Mouse (Mus musculus) left cerebral cortex, postnatal 10 days (tissue): ENCODE results near the gene Dus3l. TPM values are rescaled to one million over a fixed set of nuclear protein-coding genes. Genes with fewer than 3 reads are reported as not detected.

Experiments used
- DNase-seq, 2 experiments: peaks; one replicate each; pipeline ENCODE4 v3.0.0; 2021 to 2022; ENCODE audit warnings: low spot score in 2 of 2, mixed read lengths in 1 of 2; ENCODE audit errors: extremely low spot score in 1 of 2
- intact Hi-C: fragments of 180-260 bp; cut with DNase I; formaldehyde crosslinking; loops from one replicate; pipeline ENCODE4 v1.15.1; 2025
- total RNA-seq, 2 experiments: library from RNA; stranded (reverse); gene quantifications; 2 replicates each; pipeline ENCODE4 v1.2.3; 2021

The Dus3l gene
- total RNA-seq, 2 experiments from 2014 or later: 75.4 to 76.4 TPM

- DNase-seq: peak in 1 of 2 experiments; percentile 75
- intact Hi-C loops: no loop called here
Observed at GRCm38 (mm10) chr17:56751404-56752072, 13.0 kb upstream of the Dus3l start.

GRCm38 (mm10) chr17:56753452-56753851 is 11.1 kb upstream of the Dus3l start:
- no peak for DNase-seq
- intact Hi-C loops: no loop called here

GRCm38 (mm10) chr17:56754271-56755185 is 10.0 kb upstream of the Dus3l start:
- intact Hi-C loops: no loop called here
- DNase-seq: no peak

GRCm38 (mm10) chr17:56756703-56757399 is 7.7 kb upstream of the Dus3l start:
- DNase-seq: no peak
- intact Hi-C loops: no loop called here

- DNase-seq: peak in 1 of 2 experiments; percentile 82
- intact Hi-C loops: no loop called here
Observed at GRCm38 (mm10) chr17:56757416-56758123, 7.0 kb upstream of the Dus3l start, which contains the start of gene Nrtn. Gene Nrtn (minus strand): TSS chr17:56757530.

- peak in 1 of 2 experiments; percentile 84 for DNase-seq
- intact Hi-C loops: no loop called here
Observed at GRCm38 (mm10) chr17:56758132-56758531, 6.4 kb upstream of the Dus3l start.

- DNase-seq: peak in 1 of 2 experiments; percentile 60
- intact Hi-C loops: no loop called here
Observed at GRCm38 (mm10) chr17:56759261-56759660, 5.3 kb upstream of the Dus3l start.

- no peak for DNase-seq
- intact Hi-C loops: loop anchor here (5.0 kb wide), 1 partner anchor 44 kb away; the partner anchor contains the start of genes Ndufa11 and Vmac
Observed at GRCm38 (mm10) chr17:56761077-56761476, 3.5 kb upstream of the Dus3l start.

- intact Hi-C loops: loop anchor here (5.0 kb wide), 1 partner anchor 45 kb away; the partner anchor contains the start of genes Ndufa11 and Vmac
- peak; percentile 77 to 93 for DNase-seq
Observed at GRCm38 (mm10) chr17:56761991-56762410, 2.6 kb upstream of the Dus3l start.

GRCm38 (mm10) chr17:56762769-56763731 is 1.5 kb upstream of the Dus3l start:
- peak in 1 of 2 experiments; percentile 61 for DNase-seq
- intact Hi-C loops: loop anchor here (5.0 kb wide), 1 partner anchor 46 kb away; the partner anchor contains the start of genes Ndufa11 and Vmac

GRCm38 (mm10) chr17:56763741-56764250 is 761 bp upstream of the Dus3l start:
- intact Hi-C loops: loop anchor here (5.0 kb wide), 1 partner anchor 46 kb away; the partner anchor contains the start of genes Ndufa11 and Vmac
- no peak for DNase-seq

- DNase-seq: no peak
Observed at GRCm38 (mm10) chr17:56765431-56765830, 874 bp downstream of the Dus3l start.

GRCm38 (mm10) chr17:56766631-56767405 is 2.3 kb downstream of the Dus3l start:
- no peak for DNase-seq
- intact Hi-C loops: no loop called here

More at GRCm38 (mm10) chr17:56765431-56765830, 874 bp downstream of the Dus3l start:
- intact Hi-C loops: no loop called here

- intact Hi-C loops: no loop called here
- no peak for DNase-seq
Observed at GRCm38 (mm10) chr17:56767531-56768135, 3.1 kb downstream of the Dus3l start.

GRCm38 (mm10) chr17:56768941-56769340 is 4.4 kb downstream of the Dus3l start:
- DNase-seq: no peak
- intact Hi-C loops: no loop called here

- intact Hi-C loops: no loop called here
- DNase-seq: no peak
Observed at GRCm38 (mm10) chr17:56769950-56770349, 5.4 kb downstream of the Dus3l start, which contains the start of gene Prr22. Gene Prr22 (plus strand): TSS chr17:56770250.
